Mouse (Mus musculus) bone marrow, adult 2 months (tissue): ENCODE measurements around the gene Tsc22d4.

ENCODE experiments used
- CTCF ChIP-seq: fragments of 200-500 bp; IDR thresholded peaks from 2 replicates; pipeline ENCODE4 v1.5.1; 2011; ENCODE audit warnings: low read length, control low read depth; ENCODE audit not compliant: control insufficient read depth, insufficient read depth
- POLR2A ChIP-seq: fragments of 200-500 bp; IDR thresholded peaks from 2 replicates; pipeline ENCODE4 v1.6.1; 2011; ENCODE audit warnings: low read depth, mild to moderate bottlenecking, control low read depth, low read length, borderline replicate concordance; ENCODE audit not compliant: control insufficient read depth

- TF ChIP-seq POLR2A (peak; percentile 84; the same call in 1 of the 2 replicates), CTCF (peak; percentile 72)
These were observed 41.8 kb downstream of the Tsc22d4 start, which contains the start of the genes Mepce and Zcwpw1 for GRCm38 (mm10) chr5:137787151-137787928.
